Mouse (Mus musculus): ENCODE measurements around the gene Prdm12.
"Not testable (repeated sequence)": the region's sequence is repeated elsewhere in the genome, so short reads cannot be mapped to it uniquely, and the experiment has no call there.

Prdm12 gene

GRCm38 (mm10) chr2:31653971-31654853 lies 14.4 kb downstream of the Prdm12 start:
- peak; percentile 84 for DNase-seq

- DNase-seq, result peak; percentile 64
Measured at GRCm38 (mm10) chr2:31654854-31655559, 15.2 kb downstream of the Prdm12 start.

- no peak for DNase-seq
Measured at GRCm38 (mm10) chr2:31656374-31656773, 16.5 kb downstream of the Prdm12 start.

GRCm38 (mm10) chr2:31662939-31663803 lies 23.3 kb downstream of the Prdm12 start:
- DNase-seq, result no peak

- no peak for DNase-seq
Measured at GRCm38 (mm10) chr2:31663804-31664180, 24.0 kb downstream of the Prdm12 start.

GRCm38 (mm10) chr2:31667332-31667731 lies 27.5 kb downstream of the Prdm12 start:
- DNase-seq, result no peak

- peak; percentile 94 for DNase-seq
Measured at GRCm38 (mm10) chr2:31670551-31671035, 30.8 kb downstream of the Prdm12 start, which contains the start of gene Exosc2. TSS of gene Exosc2 (plus strand) at chr2:31670715.

- no peak for DNase-seq
Measured at GRCm38 (mm10) chr2:31678641-31679040, 38.8 kb downstream of the Prdm12 start.

GRCm38 (mm10) chr2:31681051-31681707 lies 41.3 kb downstream of the Prdm12 start:
- DNase-seq, result not testable (repeated sequence)

GRCm38 (mm10) chr2:31681731-31682235 lies 41.9 kb downstream of the Prdm12 start:
- DNase-seq, result no peak

GRCm38 (mm10) chr2:31683666-31684065 lies 43.8 kb downstream of the Prdm12 start:
- peak; percentile 55 for DNase-seq

- DNase-seq, result peak; percentile 98
Measured at GRCm38 (mm10) chr2:31688074-31688925, 48.5 kb downstream of the Prdm12 start, which contains the start of gene Abl1. TSS of gene Abl1 (plus strand) at chr2:31688376.

GRCm38 (mm10) chr2:31689045-31689444 lies 49.2 kb downstream of the Prdm12 start:
- DNase-seq, result no peak

- no peak for DNase-seq
Measured at GRCm38 (mm10) chr2:31690063-31690462, 50.2 kb downstream of the Prdm12 start.

- DNase-seq, result no peak
Measured at GRCm38 (mm10) chr2:31698209-31698608, 58.4 kb downstream of the Prdm12 start.

- DNase-seq, result no peak
Measured at GRCm38 (mm10) chr2:31700545-31701446, 61.0 kb downstream of the Prdm12 start.

- DNase-seq, result no peak
Measured at GRCm38 (mm10) chr2:31703226-31703625, 63.4 kb downstream of the Prdm12 start.
